Mouse (Mus musculus): ENCODE data around the gene Ccdc13.

DNA sequence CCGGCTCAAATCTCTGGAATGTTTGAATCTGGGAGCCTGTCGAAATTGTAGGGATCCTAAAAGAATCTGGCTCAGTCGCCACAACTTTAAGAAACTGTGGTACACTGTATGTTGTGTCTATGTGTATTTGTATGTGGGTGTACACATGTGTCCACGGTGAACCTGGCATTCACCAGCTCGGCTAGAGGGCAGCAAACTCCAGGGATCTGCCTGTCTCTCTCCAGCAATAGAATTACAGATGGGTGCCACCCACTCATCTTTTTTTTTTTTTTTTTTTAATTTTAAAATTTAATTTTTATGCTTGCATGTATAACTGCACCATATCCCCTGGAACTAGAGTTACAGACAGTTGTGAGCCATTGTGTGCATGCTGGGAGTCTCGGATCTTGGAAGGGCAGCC, 42.0 kb upstream of the Ccdc13 start:
- TF ChIP-seq ETS1 (conservative IDR thresholded peaks at IDR 0.05; ENCODE audit: low read depth, low read length) (no peak), CHD1 (IDR thresholded peaks at IDR 0.05; ENCODE audit: low read depth, low read length) (no peak), POLR2A (IDR thresholded peaks at IDR 0.05; ENCODE audit: low read depth, low read length) (no peak)
